Mouse (Mus musculus) stomach, embryonic 16.5 days (tissue): Measurements from ENCODE around the gene Cntn4. TPM values are rescaled to one million over a fixed set of nuclear protein-coding genes. Genes with fewer than 3 reads are reported as not detected.

Source experiments
- ATAC-seq: fragments of 200-750 bp; cut with Nextera tagmentation; 2 replicates; pipeline ENCODE4 v1.8.0; 2017; ENCODE audit warnings: moderate number of reproducible peaks, moderate TSS enrichment; ENCODE audit not compliant: insufficient read depth, low FRiP score
- H3K27ac ChIP-seq: fragments of 300-500 bp; sonication (generic); 2 replicates; pipeline ENCODE4 v1.5.1; 2014; ENCODE audit warnings: low read length
- H3K27me3 ChIP-seq: fragments of 300-500 bp; sonication (generic); 2 replicates; pipeline ENCODE4 v1.6.1; 2014; ENCODE audit warnings: low read length, control low read depth, mixed read lengths; ENCODE audit not compliant: control insufficient read depth, insufficient read depth
- H3K36me3 ChIP-seq: fragments of 300-500 bp; sonication (generic); 2 replicates; pipeline ENCODE4 v1.6.1; 2014; ENCODE audit warnings: low read length; ENCODE audit not compliant: control insufficient read depth, insufficient read depth
- H3K4me1 ChIP-seq: fragments of 300-500 bp; sonication (generic); 2 replicates; pipeline ENCODE4 v1.6.1; 2014; ENCODE audit warnings: low read length, control low read depth, mixed read lengths; ENCODE audit not compliant: control insufficient read depth, insufficient read depth
- H3K4me2 ChIP-seq: fragments of 300-500 bp; sonication (generic); 2 replicates; pipeline ENCODE4 v1.6.1; 2014; ENCODE audit warnings: low read depth, low read length, mixed read lengths
- H3K4me3 ChIP-seq: fragments of 300-500 bp; sonication (generic); replicated peaks from 2 replicates; pipeline ENCODE4 v1.5.1; 2014; ENCODE audit warnings: mild to moderate bottlenecking, low read length
- H3K9ac ChIP-seq: fragments of 300-500 bp; sonication (generic); 2 replicates; pipeline ENCODE4 v1.6.1; 2014; ENCODE audit warnings: low read length
- H3K9me3 ChIP-seq: fragments of 300-500 bp; sonication (generic); replicated peaks from 2 replicates; pipeline ENCODE4 v1.6.1; 2016; ENCODE audit warnings: low read length, control low read depth; ENCODE audit not compliant: control insufficient read depth
- WGBS: fragments of 180-500 bp; shearing (Covaris S2); extraction: QIAGEN DNeasy Blood & Tissue Kit; methylation state at CpG from one replicate; pipeline ENCODE4 v1.1.7; 2014; 5-methylcytosine and 5-hydroxymethylcytosine counted together
- polyA plus RNA-seq: library from polyadenylated mRNA; unstranded; fragments of >200 nt; fragmentation: Nextera tagmentation; extraction: Ambion mirVana; gene quantifications from 2 replicates; pipeline ENCODE4 v1.2.1, GENCODE M21; 2015

Cntn4 gene
- polyA plus RNA-seq, 1 experiment from 2014 or later = 3.8 TPM

DNA sequence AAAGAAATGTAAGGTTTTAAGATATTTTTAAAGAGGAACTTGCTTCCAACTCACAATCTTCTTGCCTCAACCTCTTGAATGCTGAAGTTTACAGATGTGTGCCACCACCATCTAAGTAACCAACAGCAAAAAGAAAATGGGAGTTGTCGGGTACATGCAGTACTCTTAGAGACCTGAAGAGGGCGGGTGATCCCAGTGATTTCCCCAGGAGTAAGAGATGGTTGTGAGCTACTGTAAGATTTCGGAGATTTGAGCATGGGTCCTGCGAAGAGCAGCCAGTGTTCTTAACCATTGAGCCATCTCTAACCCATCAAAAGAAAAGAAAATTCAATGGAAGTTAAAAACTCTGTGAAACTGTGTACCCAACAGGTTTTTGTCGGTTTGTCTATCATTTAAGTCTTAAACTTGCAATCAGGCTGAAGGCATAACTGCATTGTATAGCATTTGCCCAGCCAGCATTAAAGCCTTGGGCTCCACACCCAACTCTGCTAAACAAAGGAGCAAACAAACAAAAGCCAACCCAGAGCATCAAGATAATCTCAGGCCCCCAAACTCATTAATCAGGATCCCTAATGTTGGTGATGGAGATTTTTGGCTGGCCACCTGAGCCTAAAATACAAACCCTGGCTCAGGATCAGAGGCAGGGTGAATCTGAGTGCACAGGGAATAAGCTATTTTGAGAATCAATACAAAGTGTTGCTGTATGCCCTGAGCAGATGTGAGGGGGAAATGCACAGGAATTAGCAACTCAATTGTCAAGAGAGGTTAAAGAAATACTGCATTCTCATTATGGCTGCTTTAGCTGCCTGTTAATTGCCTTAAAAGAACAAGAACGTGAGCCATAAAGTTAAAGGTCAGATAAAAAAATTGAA lies 986.6 kb downstream of the Cntn4 start:
- no peak overlapping the region for H3K4me3 ChIP-seq
- no peak overlapping the region for H3K9ac ChIP-seq
- 37% methylated on average over 6 of the region's 6 CpGs for WGBS
- H3K36me3 ChIP-seq = no peaks in the 10 kb centered on the region
- no peak overlapping the region for H3K27ac ChIP-seq
- H3K4me1 ChIP-seq = no peaks in the 10 kb centered on the region
- no peaks in the 10 kb centered on the region for H3K27me3 ChIP-seq
- no peaks in the 10 kb centered on the region for H3K9me3 ChIP-seq
- ATAC-seq = no peak
- no peak overlapping the region for H3K4me2 ChIP-seq

DNA sequence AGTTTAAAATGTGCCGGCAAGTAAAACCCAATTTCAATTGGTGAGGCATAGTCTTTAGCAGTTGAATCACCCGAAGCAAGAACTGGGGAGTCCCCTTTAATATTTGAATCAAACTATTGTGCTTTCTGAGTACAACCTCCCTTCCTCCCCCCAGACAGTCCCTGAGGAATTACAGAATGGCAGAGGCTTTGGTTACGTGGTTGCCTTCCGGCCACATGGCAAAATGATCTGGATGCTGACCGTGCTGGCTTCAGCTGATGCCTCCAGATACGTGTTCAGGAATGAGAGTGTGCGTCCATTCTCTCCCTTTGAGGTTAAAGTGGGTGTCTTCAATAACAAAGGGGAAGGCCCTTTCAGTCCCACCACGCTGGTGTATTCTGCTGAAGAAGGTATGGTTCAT lies 998.1 kb downstream of the Cntn4 start:
- H3K9me3 ChIP-seq = no peaks in the 10 kb centered on the region
- H3K36me3 ChIP-seq = no peaks in the 10 kb centered on the region
- H3K4me1 ChIP-seq = no peaks in the 10 kb centered on the region
- no peak overlapping the region for H3K27ac ChIP-seq
- H3K4me2 ChIP-seq = no peak overlapping the region
- no peak overlapping the region for H3K4me3 ChIP-seq
- no peak for ATAC-seq
- no peaks in the 10 kb centered on the region for H3K27me3 ChIP-seq
- 84% methylated on average over 8 of the region's 8 CpGs for WGBS
- no peak overlapping the region for H3K9ac ChIP-seq

DNA sequence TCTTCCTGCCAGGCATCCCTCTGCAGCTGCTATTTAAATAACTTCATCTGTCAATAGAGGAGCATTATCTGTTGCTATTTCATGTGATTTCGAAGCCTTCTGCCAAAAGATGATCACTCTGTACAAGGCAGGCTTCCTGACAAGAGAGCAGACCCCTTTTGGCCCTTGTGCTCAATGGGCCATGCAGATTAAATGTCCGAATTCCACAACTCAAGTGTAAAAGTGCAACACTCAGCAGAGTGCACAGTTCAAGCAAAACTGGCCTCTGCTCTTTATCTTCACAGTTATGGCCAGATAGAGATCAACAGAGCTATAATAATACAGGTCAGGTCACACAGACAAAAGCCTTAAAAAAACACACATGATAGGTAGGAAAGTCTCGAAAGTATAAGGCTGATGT lies 1024.5 kb downstream of the Cntn4 start:
- H3K9me3 ChIP-seq = no peaks in the 10 kb centered on the region
- H3K9ac ChIP-seq = no peak overlapping the region
- no peaks in the 10 kb centered on the region for H3K27me3 ChIP-seq
- H3K4me1 ChIP-seq = no peaks in the 10 kb centered on the region
- H3K36me3 ChIP-seq = no peaks in the 10 kb centered on the region
- H3K4me2 ChIP-seq = no peak overlapping the region
- whole genome bisulfite sequencing = 57% methylated on average over 3 of the region's 3 CpGs
- H3K27ac ChIP-seq = no peak overlapping the region
- no peak for ATAC-seq
- H3K4me3 ChIP-seq = no peak overlapping the region

DNA sequence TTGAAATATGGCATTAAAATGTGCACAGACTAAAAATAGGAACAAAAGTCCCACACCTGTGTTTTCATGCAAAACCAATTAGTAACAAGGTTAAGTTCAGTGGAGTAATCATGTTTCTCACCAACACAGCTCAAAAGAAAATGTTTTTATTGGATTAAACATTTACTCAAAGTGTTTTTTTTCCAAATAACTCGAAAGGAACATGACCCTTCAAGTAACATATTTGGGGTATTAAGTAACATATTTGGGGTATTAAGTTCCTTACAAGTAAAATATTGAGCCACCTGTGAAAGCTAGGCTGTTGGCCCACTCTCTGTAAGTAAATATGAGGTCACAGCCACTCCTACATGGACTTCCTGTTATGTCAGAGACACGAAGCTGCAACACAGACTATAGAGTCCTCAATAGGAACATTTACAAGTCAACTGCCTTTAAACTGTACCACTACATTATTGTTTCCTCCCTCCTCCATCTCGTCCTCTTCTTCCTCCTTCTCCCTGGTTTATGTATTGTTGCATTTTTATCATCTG lies 1028.1 kb downstream of the Cntn4 start:
- Histone ChIP-seq H3K36me3 (no peaks in the 10 kb centered on the region), H3K4me3 (no peak overlapping the region), H3K9me3 (no peaks in the 10 kb centered on the region), H3K4me2 (no peak overlapping the region), H3K27ac (no peak overlapping the region), H3K4me1 (no peaks in the 10 kb centered on the region), H3K27me3 (no peaks in the 10 kb centered on the region), H3K9ac (no peak overlapping the region)
- no peak for ATAC-seq
- WGBS = 39% methylated on average over 3 of the region's 3 CpGs

DNA sequence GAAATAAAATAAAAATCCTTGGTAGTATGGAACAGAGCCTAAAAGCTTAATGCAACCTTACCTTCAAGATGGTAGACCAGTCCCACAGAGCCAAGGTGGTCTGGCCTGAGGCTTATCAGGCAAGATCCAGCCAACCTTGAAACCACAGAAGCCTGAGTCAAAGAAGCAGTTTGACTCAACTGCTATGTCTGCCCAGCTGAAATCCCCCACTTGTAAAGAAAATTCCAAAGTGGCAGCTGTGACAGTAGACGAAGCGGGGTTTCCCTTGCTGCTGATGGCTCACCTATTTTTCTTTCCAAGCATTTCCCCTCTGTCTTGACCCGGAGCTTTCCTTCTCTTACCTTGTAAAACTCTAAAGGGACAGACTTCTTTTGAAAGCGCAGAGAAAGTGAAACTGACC lies 1048.2 kb downstream of the Cntn4 start:
- H3K4me2 ChIP-seq = no peak overlapping the region
- H3K36me3 ChIP-seq = no peaks in the 10 kb centered on the region
- no peak overlapping the region for H3K4me3 ChIP-seq
- H3K9me3 ChIP-seq = no peaks in the 10 kb centered on the region
- no peaks in the 10 kb centered on the region for H3K4me1 ChIP-seq
- H3K27me3 ChIP-seq = no peaks in the 10 kb centered on the region
- H3K27ac ChIP-seq = no peak overlapping the region
- no peak for ATAC-seq
- no peak overlapping the region for H3K9ac ChIP-seq
- 81% methylated on average over 4 of the region's 4 CpGs for WGBS

DNA sequence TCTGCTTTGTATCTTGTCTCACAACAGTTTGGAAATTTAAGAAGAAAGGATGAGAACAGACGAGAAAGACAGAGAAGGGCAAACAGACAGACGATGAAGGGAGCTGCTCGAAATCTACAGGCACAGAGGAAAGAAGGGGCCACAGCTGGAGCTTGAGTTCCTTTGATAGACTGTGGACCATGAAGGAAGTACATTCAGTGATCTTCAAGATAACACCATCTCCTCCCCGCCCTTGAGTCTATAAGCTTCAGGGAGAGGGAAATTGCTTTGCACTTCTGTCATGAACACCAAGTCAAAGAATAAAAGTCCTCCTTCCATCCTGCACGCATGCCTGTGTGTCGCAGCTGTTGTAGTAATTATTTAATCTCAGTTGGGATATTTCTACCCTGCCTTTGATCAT lies 1048.6 kb downstream of the Cntn4 start:
- H3K4me3 ChIP-seq = no peak overlapping the region
- no peak overlapping the region for H3K4me2 ChIP-seq
- no peaks in the 10 kb centered on the region for H3K4me1 ChIP-seq
- 75% methylated on average over 6 of the region's 6 CpGs for WGBS
- H3K9ac ChIP-seq = no peak overlapping the region
- ATAC-seq = no peak
- H3K9me3 ChIP-seq = no peaks in the 10 kb centered on the region
- no peaks in the 10 kb centered on the region for H3K36me3 ChIP-seq
- H3K27me3 ChIP-seq = no peaks in the 10 kb centered on the region
- no peak overlapping the region for H3K27ac ChIP-seq

DNA sequence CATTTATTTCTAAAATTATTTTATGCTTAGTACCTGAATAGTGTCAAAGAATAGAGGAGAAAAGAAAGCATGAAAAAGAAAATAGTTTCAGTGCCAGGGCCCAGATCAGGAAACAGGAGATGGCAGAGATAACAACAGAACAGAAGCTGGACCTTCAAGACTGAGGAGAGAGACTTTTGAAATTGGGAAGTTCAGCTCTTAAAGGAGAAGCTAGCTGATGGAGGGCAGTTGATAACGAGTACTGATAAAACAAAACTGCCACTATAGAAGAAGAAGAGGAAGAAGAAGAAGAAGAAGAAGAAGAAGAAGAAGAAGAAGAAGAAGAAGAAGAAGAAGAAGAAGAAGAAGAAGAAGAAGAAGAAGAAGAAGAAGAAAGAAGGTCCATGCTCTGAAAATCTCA lies 1050.2 kb downstream of the Cntn4 start:
- H3K27me3 ChIP-seq = no peaks in the 10 kb centered on the region
- no peaks in the 10 kb centered on the region for H3K36me3 ChIP-seq
- H3K4me2 ChIP-seq = no peak overlapping the region
- ATAC-seq = no peak
- no peaks in the 10 kb centered on the region for H3K4me1 ChIP-seq
- WGBS = 63% methylated on average over 1 of the region's 1 CpGs
- no peaks in the 10 kb centered on the region for H3K9me3 ChIP-seq
- H3K9ac ChIP-seq = no peak overlapping the region
- H3K4me3 ChIP-seq = no peak overlapping the region
- no peak overlapping the region for H3K27ac ChIP-seq

DNA sequence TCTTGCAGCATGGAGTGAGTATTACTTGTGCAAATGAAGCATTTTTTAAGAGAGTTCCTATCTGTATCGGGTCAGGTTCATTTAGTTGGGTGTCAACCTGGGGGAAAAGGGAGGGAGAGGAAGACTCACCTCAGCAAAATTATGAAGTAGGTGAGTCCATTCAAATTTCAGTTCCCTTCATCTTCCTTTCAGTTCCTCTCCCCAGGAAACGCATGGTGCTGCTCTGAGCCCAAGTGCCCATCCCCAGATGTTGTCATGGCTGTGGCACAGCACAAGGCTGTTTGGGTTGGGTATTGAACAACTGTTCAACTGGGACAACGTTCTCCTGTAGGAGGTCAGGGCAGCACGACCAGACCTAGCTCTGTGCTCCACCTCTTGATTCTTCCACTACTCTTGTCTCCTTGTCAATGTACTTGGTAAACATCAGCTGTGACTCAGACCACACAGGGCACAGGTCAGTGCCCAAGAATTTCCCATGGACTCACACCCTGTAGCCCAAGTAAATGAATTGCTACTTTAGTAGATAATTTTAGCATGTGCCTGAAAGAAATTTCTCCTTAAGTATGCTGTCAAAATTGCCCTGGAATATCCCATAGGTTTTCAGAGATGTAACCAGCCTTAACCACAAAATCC lies 1052.3 kb downstream of the Cntn4 start:
- no peak overlapping the region for H3K9ac ChIP-seq
- no peaks in the 10 kb centered on the region for H3K4me1 ChIP-seq
- H3K27me3 ChIP-seq = no peaks in the 10 kb centered on the region
- no peak overlapping the region for H3K4me3 ChIP-seq
- no peaks in the 10 kb centered on the region for H3K9me3 ChIP-seq
- no peaks in the 10 kb centered on the region for H3K36me3 ChIP-seq
- no peak overlapping the region for H3K27ac ChIP-seq
- WGBS = 61% methylated on average over 4 of the region's 4 CpGs
- no peak for ATAC-seq
- no peak overlapping the region for H3K4me2 ChIP-seq

DNA sequence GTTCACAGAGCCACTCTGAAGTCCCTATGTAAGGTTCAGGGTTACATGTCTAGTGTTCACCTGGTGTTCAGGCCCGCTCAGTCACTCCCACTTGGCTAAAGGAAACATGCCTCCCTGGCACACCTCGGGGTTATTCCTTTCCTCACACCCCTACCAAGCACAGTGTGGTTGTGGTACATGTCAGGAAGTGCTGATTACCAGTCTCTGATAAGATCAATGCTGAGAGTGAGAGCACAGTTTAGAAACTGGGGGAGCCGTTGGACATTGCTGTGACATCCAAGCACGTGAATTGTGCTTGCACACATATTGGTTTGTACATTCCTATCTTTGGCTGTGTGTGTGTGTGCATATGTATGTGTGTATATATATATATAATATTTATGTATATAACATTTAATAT lies 1055.1 kb downstream of the Cntn4 start:
- Histone ChIP-seq H3K9me3 (no peaks in the 10 kb centered on the region), H3K9ac (no peak overlapping the region), H3K27me3 (no peaks in the 10 kb centered on the region), H3K4me3 (no peak overlapping the region), H3K36me3 (no peaks in the 10 kb centered on the region), H3K4me2 (no peak overlapping the region), H3K27ac (no peak overlapping the region), H3K4me1 (no peaks in the 10 kb centered on the region)
- ATAC-seq = no peak
- WGBS = 75% methylated on average over 4 of the region's 4 CpGs
